Mouse (Mus musculus) testis, adult 2 months (tissue): ENCODE measurements around the gene Slit3. TPM values are rescaled to one million over a fixed set of nuclear protein-coding genes. Genes with fewer than 3 reads are reported as not detected.

ENCODE experiments used
- H3K27ac ChIP-seq: fragments of 200-500 bp; 2 replicates; pipeline ENCODE4 v1.5.1; 2012; ENCODE audit warnings: low read depth, low read length; ENCODE audit not compliant: control insufficient read depth, insufficient read depth
- H3K27me3 ChIP-seq: fragments of 200-500 bp; 2 replicates; pipeline ENCODE4 v1.6.1; 2012; ENCODE audit warnings: mild to moderate bottlenecking, low read length, moderate library complexity; ENCODE audit not compliant: control insufficient read depth, insufficient read depth
- H3K36me3 ChIP-seq: fragments of 200-500 bp; 2 replicates; pipeline ENCODE4 v1.6.1; 2012; ENCODE audit warnings: mild to moderate bottlenecking, low read length; ENCODE audit not compliant: control insufficient read depth, insufficient read depth
- H3K4me1 ChIP-seq: fragments of 200-500 bp; 2 replicates; pipeline ENCODE4 v1.6.1; 2012; ENCODE audit warnings: low read length; ENCODE audit not compliant: control insufficient read depth, insufficient read depth
- H3K4me3 ChIP-seq: fragments of 200-500 bp; 2 replicates; pipeline ENCODE4 v1.5.1; 2012; ENCODE audit warnings: low read depth, mild to moderate bottlenecking, low read length, moderate library complexity, mixed read lengths; ENCODE audit not compliant: control insufficient read depth
- CTCF ChIP-seq: fragments of 200-500 bp; IDR thresholded peaks from 2 replicates; pipeline ENCODE4 v1.5.1; 2012; ENCODE audit warnings: low read depth, mild to moderate bottlenecking, inconsistent platforms, low read length, moderate library complexity; ENCODE audit not compliant: control insufficient read depth, insufficient read depth, insufficient replicate concordance
- POLR2A ChIP-seq: fragments of 200-500 bp; IDR thresholded peaks from 2 replicates; pipeline ENCODE4 v1.6.1; 2012; ENCODE audit warnings: low read depth, mild to moderate bottlenecking, inconsistent platforms, low read length, moderate library complexity; ENCODE audit not compliant: control insufficient read depth
- polyA plus RNA-seq: library from polyadenylated mRNA; depleted of rRNA; stranded (reverse); fragments of >200 nt; gene quantifications from 2 replicates; pipeline ENCODE4 v1.2.3, GENCODE M21; 2012

The Slit3 gene
- polyA plus RNA-seq, 1 experiment: 8.4 TPM

- Histone ChIP-seq H3K4me3 (peak overlapping the region; percentile 44), H3K4me1 (no peaks in the 10 kb centered on the region), H3K27ac (no peak overlapping the region)
Measured at GRCm38 (mm10) chr11:35670746-35671145, 549.7 kb downstream of the Slit3 start.

DNA sequence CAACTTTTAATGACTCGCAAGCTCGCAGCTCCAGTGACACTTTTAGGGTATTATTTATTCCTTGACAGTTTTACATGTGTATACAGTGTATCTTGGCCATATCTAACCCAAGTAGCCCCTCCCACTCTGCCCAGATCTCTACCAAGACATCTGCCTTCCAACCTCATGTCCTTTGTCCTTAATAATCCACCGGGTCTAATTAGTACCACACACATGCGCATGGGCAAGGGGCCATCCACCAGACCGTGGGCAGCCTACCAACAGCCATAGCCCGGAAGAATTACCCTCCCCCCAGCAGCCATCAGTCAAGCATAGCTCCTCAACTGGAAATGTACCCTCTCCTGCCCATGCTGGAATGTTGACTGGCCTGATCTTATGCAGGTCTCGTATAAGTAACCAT, 552.0 kb downstream of the Slit3 start:
- no peak overlapping the region for H3K4me3 ChIP-seq
- H3K4me1 ChIP-seq: no peaks in the 10 kb centered on the region
- no peak overlapping the region for H3K27ac ChIP-seq
- no peaks in the 10 kb centered on the region for H3K27me3 ChIP-seq
- TF ChIP-seq POLR2A: no peak
- no peak for TF ChIP-seq CTCF
- no peaks in the 10 kb centered on the region for H3K36me3 ChIP-seq

More at GRCm38 (mm10) chr11:35670746-35671145, 549.7 kb downstream of the Slit3 start:
- Histone ChIP-seq H3K27me3 (no peaks in the 10 kb centered on the region), H3K36me3 (no peaks in the 10 kb centered on the region)
- TF ChIP-seq CTCF (no peak), POLR2A (no peak)

DNA sequence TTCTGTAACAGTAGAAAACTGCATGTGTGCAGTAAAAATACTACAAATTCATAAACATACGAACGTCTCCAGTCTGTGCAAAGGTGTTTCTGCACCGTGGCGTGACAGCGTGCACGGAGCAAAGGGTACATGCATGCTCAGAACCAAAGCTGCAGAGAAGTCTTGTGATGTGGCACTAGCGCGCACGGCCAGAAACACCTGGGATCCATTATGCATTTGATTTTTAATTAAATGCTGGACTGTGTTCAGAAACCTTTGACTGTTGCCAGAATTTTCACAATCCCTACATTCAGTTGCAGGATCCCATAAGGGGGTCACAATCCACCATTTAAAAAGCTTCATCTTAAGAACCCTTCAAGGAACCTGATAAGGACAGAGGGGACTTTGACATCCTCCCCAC, 553.2 kb downstream of the Slit3 start:
- H3K27ac ChIP-seq: no peak overlapping the region
- H3K36me3 ChIP-seq: no peaks in the 10 kb centered on the region
- TF ChIP-seq POLR2A: no peak
- no peak for TF ChIP-seq CTCF

GRCm38 (mm10) chr11:35676744-35677143, 555.7 kb downstream of the Slit3 start:
- H3K27ac ChIP-seq: no peak overlapping the region

More for the DNA sequence above, 553.2 kb downstream of the Slit3 start:
- no peaks in the 10 kb centered on the region for H3K27me3 ChIP-seq
- no peak overlapping the region for H3K4me3 ChIP-seq
- H3K4me1 ChIP-seq: no peaks in the 10 kb centered on the region

DNA sequence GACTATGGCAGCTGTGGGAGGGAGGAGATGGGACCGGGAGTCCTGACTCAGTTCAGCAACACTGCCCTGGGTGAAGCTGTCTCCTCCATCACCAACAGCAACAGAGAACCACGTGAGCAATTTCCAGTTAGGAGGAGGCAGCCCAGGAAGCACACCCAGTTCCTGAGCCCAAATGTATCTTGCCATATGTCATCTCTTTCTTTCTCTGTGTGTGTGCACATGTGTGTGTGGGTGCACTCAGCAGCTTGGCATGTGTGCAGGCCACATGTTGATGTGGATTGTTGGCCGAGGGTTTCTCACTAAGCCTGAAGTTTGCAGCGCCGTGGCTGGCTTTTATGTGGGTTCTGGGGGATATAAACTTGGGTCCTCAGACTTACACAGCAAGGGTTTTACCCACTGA, 559.0 kb downstream of the Slit3 start:
- Histone ChIP-seq H3K4me3 (no peak overlapping the region), H3K27ac (no peak overlapping the region), H3K4me1 (no peaks in the 10 kb centered on the region), H3K27me3 (no peaks in the 10 kb centered on the region), H3K36me3 (no peaks in the 10 kb centered on the region)
- TF ChIP-seq CTCF (no peak), POLR2A (no peak)

More at GRCm38 (mm10) chr11:35676744-35677143, 555.7 kb downstream of the Slit3 start:
- Histone ChIP-seq H3K4me3 (no peak overlapping the region), H3K36me3 (no peaks in the 10 kb centered on the region), H3K4me1 (no peaks in the 10 kb centered on the region), H3K27me3 (no peaks in the 10 kb centered on the region)
- TF ChIP-seq POLR2A: no peak
- TF ChIP-seq CTCF: no peak

- no peaks in the 10 kb centered on the region for H3K27me3 ChIP-seq
- H3K4me1 ChIP-seq: no peaks in the 10 kb centered on the region
- no peak overlapping the region for H3K27ac ChIP-seq
- no peak overlapping the region for H3K4me3 ChIP-seq
- H3K36me3 ChIP-seq: no peaks in the 10 kb centered on the region
- TF ChIP-seq CTCF (no peak), POLR2A (no peak)
Measured at GRCm38 (mm10) chr11:35687316-35687715, 566.3 kb downstream of the Slit3 start.

GRCm38 (mm10) chr11:35690515-35691281, 569.7 kb downstream of the Slit3 start:
- no peak overlapping the region for H3K4me3 ChIP-seq
- H3K27ac ChIP-seq: no peak overlapping the region
- H3K36me3 ChIP-seq: no peaks in the 10 kb centered on the region
- H3K27me3 ChIP-seq: no peaks in the 10 kb centered on the region
- H3K4me1 ChIP-seq: no peaks in the 10 kb centered on the region
- TF ChIP-seq POLR2A (no peak), CTCF (no peak)
